Mouse (Mus musculus) lung, postnatal 0 days (tissue): ENCODE data around the gene Chrm3.

Source experiments
- CTCF ChIP-seq: IDR thresholded peaks from 2 replicates; pipeline ENCODE4 v1.5.1; 2016; ENCODE audit warnings: antibody characterized with exemption, mild to moderate bottlenecking
- EP300 ChIP-seq: IDR thresholded peaks from 2 replicates; pipeline ENCODE4 v1.6.1; 2016; ENCODE audit warnings: antibody characterized with exemption, mild to moderate bottlenecking, control low read depth

DNA sequence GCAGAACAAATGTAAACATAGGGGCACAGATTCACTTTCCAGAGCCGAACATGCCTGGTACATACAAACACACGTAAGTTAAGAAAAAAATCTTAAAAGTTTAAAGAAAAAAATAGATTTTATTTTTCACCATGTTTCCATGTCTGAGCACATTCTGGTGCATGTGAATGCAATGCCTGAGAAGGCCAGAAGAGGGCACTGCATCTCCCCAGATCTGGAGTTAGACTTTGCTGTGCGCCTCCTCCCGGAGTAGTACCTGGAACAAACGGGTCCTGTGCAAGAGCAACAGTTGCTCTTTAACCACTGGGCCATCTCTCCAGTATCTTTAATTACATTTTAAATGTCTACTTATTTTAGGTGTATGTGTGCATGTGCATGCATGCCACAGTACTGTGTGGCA lies 534.4 kb downstream of the Chrm3 start:
- TF ChIP-seq CTCF (peak; percentile 65), EP300 (no peak)
